Mouse (Mus musculus) liver, embryonic 14.5 days (tissue): ENCODE data around the gene Igfbp2. TPM values are rescaled to one million over a fixed set of nuclear protein-coding genes. Genes with fewer than 3 reads are reported as not detected.

Experiments
- ATAC-seq: fragments of 200-750 bp; cut with Nextera tagmentation; 2 replicates; pipeline ENCODE4 v1.8.0; 2017; ENCODE audit warnings: moderate number of reproducible peaks, mild to moderate bottlenecking, moderate library complexity; ENCODE audit not compliant: insufficient read depth
- DNase-seq, 3 experiments: peaks; one replicate each; pipeline ENCODE4 v3.0.0-alpha.2; 2012 to 2013; ENCODE audit warnings: low read depth in 3 of 3, low spot score in 3 of 3
- H3K27ac ChIP-seq: fragments of 300-500 bp; sonication (generic); 2 replicates; pipeline ENCODE4 v1.5.1; 2014; ENCODE audit warnings: moderate library complexity, mild to moderate bottlenecking, control low read depth, inconsistent platforms
- H3K27me3 ChIP-seq: fragments of 300-500 bp; sonication (generic); 2 replicates; pipeline ENCODE4 v1.6.1; 2014; ENCODE audit warnings: mild to moderate bottlenecking, low read length, moderate library complexity; ENCODE audit not compliant: control insufficient read depth, insufficient read depth
- H3K36me3 ChIP-seq: fragments of 300-500 bp; sonication (generic); replicated peaks from 2 replicates; pipeline ENCODE4 v1.6.1; 2014; ENCODE audit warnings: low read depth; ENCODE audit not compliant: control insufficient read depth, insufficient read depth
- H3K4me1 ChIP-seq, 2 experiments: fragments of 200-500 bp in 1 of 2; fragments of 300-500 bp in 1 of 2; sonication (generic) in 1 of 2; replicated peaks; 2 replicates each; pipeline ENCODE4 v1.6.1; 2012 to 2014; ENCODE audit warnings: antibody characterized with exemption in 1 of 2, inconsistent platforms in 1 of 2, low read length in 1 of 2; ENCODE audit not compliant: control insufficient read depth in 2 of 2, insufficient read depth in 2 of 2
- H3K4me2 ChIP-seq: fragments of 300-500 bp; sonication (generic); 2 replicates; pipeline ENCODE4 v1.6.1; 2014; ENCODE audit warnings: low read depth, mild to moderate bottlenecking, control low read depth, moderate library complexity
- H3K4me3 ChIP-seq, 2 experiments: fragments of 200-500 bp in 1 of 2; fragments of 300-500 bp in 1 of 2; sonication (generic) in 1 of 2; 2 replicates each; pipeline ENCODE4 v1.5.1; 2012 to 2014; ENCODE audit warnings: low read depth in 2 of 2, low read length in 2 of 2, mild to moderate bottlenecking in 2 of 2, control low read depth in 1 of 2, inconsistent platforms in 1 of 2, moderate library complexity in 1 of 2; ENCODE audit not compliant: insufficient read depth in 1 of 2
- H3K9ac ChIP-seq: fragments of 300-500 bp; sonication (generic); replicated peaks from 2 replicates; pipeline ENCODE4 v1.6.1; 2014; ENCODE audit warnings: mild to moderate bottlenecking, control low read depth, moderate library complexity
- H3K9me3 ChIP-seq: fragments of 300-500 bp; sonication (generic); 2 replicates; pipeline ENCODE4 v1.6.1; 2016; ENCODE audit warnings: low read length, mixed read lengths; ENCODE audit not compliant: control insufficient read depth
- CTCF ChIP-seq: IDR thresholded peaks from 2 replicates; pipeline ENCODE4 v1.5.1; 2016; ENCODE audit warnings: antibody characterized with exemption, low read depth, control low read depth
- EP300 ChIP-seq: IDR thresholded peaks from 2 replicates; pipeline ENCODE4 v1.6.1; 2016; ENCODE audit warnings: antibody characterized with exemption, low read depth
- WGBS: fragments of 180-500 bp; shearing (Covaris S2); extraction: QIAGEN DNeasy Blood & Tissue Kit; methylation state at CpG from one replicate; pipeline ENCODE4 v1.1.7; 2014; ENCODE audit not compliant: insufficient replicate concordance; 5-methylcytosine and 5-hydroxymethylcytosine counted together
- polyA plus RNA-seq, 2 experiments: library from polyadenylated mRNA; depleted of rRNA in 1 of 2; stranded (reverse) in 1 of 2; unstranded in 1 of 2; fragments of >200 nt; fragmentation: Nextera tagmentation in 1 of 2; extraction: Ambion mirVana in 1 of 2; gene quantifications; 2 replicates each; pipeline versions ENCODE4 v1.2.1 to v1.2.3; 2012 to 2014

Gene Igfbp2
- polyA plus RNA-seq, 2 experiments, result 2.3 to 2.4 TPM

GRCm38 (mm10) chr1:72797102-72797665 is 27.1 kb upstream of the Igfbp2 start:
- Histone ChIP-seq H3K27ac (no peak overlapping the region), H3K4me3 (no peak overlapping the region), H3K36me3 (no peaks in the 10 kb centered on the region), H3K9me3 (no peaks in the 10 kb centered on the region), H3K9ac (no peak overlapping the region), H3K4me2 (no peak overlapping the region), H3K4me1 (no peaks in the 10 kb centered on the region), H3K27me3 (no peaks in the 10 kb centered on the region)
- DNase-seq (no peak), ATAC-seq (no peak)
- WGBS, result 55% methylated on average over 4 of the region's 4 CpGs
- TF ChIP-seq EP300, result no peak
- TF ChIP-seq CTCF, result no peak

GRCm38 (mm10) chr1:72798441-72798840 is 25.9 kb upstream of the Igfbp2 start:
- Histone ChIP-seq H3K4me3 (no peak overlapping the region), H3K9me3 (no peaks in the 10 kb centered on the region), H3K27ac (no peak overlapping the region), H3K27me3 (no peaks in the 10 kb centered on the region), H3K4me1 (no peaks in the 10 kb centered on the region), H3K36me3 (no peaks in the 10 kb centered on the region), H3K4me2 (no peak overlapping the region), H3K9ac (no peak overlapping the region)
- TF ChIP-seq EP300 (no peak), CTCF (no peak)
- DNase-seq (no peak), ATAC-seq (no peak)
- WGBS, result 49% methylated on average over 2 of the region's 2 CpGs

GRCm38 (mm10) chr1:72804031-72804430 is 20.3 kb upstream of the Igfbp2 start:
- TF ChIP-seq EP300 (no peak), CTCF (no peak)
- no peaks in the 10 kb centered on the region for H3K9me3 ChIP-seq
- H3K4me1 ChIP-seq, result no peaks in the 10 kb centered on the region
- DNase-seq (no peak), ATAC-seq (no peak)
- no peak overlapping the region for H3K4me2 ChIP-seq
- no peak overlapping the region for H3K27ac ChIP-seq
- no peak overlapping the region for H3K4me3 ChIP-seq
- H3K27me3 ChIP-seq, result no peaks in the 10 kb centered on the region
- no peaks in the 10 kb centered on the region for H3K36me3 ChIP-seq
- WGBS, result 58% methylated on average over 4 of the region's 4 CpGs
- no peak overlapping the region for H3K9ac ChIP-seq

GRCm38 (mm10) chr1:72805037-72805436 is 19.3 kb upstream of the Igfbp2 start:
- no peak for TF ChIP-seq EP300
- ATAC-seq, result no peak
- no peaks in the 10 kb centered on the region for H3K4me1 ChIP-seq
- 28% methylated on average over 8 of the region's 8 CpGs for WGBS
- H3K9ac ChIP-seq, result no peak overlapping the region
- no peak overlapping the region for H3K4me3 ChIP-seq
- H3K9me3 ChIP-seq, result no peaks in the 10 kb centered on the region
- DNase-seq, result no peak
- H3K27ac ChIP-seq, result no peak overlapping the region
- H3K4me2 ChIP-seq, result no peak overlapping the region
- no peaks in the 10 kb centered on the region for H3K27me3 ChIP-seq
- H3K36me3 ChIP-seq, result no peaks in the 10 kb centered on the region

- Histone ChIP-seq H3K4me1 (no peaks in the 10 kb centered on the region), H3K36me3 (no peaks in the 10 kb centered on the region), H3K4me3 (no peak overlapping the region), H3K9me3 (no peaks in the 10 kb centered on the region), H3K4me2 (no peak overlapping the region), H3K27ac (no peak overlapping the region), H3K9ac (no peak overlapping the region), H3K27me3 (no peaks in the 10 kb centered on the region)
- ATAC-seq (no peak), DNase-seq (no peak)
- 29% methylated on average over 4 of the region's 4 CpGs for WGBS
- TF ChIP-seq CTCF (no peak), EP300 (no peak)
Measured at GRCm38 (mm10) chr1:72805476-72806043, 18.7 kb upstream of the Igfbp2 start.
